Mouse (Mus musculus) erythroblast, embryonic 14.5 days (primary cell): ENCODE results near the gene Dyrk3.

Experiments used
- GATA1 ChIP-seq: IDR thresholded peaks from 2 replicates; pipeline ENCODE4 v1.6.1; 2012; ENCODE audit warnings: low read length, inconsistent platforms, mixed read lengths
- TAL1 ChIP-seq: IDR thresholded peaks from 3 replicates; pipeline ENCODE4 v1.6.1; 2012; ENCODE audit warnings: low read length, inconsistent platforms, mixed read lengths

DNA sequence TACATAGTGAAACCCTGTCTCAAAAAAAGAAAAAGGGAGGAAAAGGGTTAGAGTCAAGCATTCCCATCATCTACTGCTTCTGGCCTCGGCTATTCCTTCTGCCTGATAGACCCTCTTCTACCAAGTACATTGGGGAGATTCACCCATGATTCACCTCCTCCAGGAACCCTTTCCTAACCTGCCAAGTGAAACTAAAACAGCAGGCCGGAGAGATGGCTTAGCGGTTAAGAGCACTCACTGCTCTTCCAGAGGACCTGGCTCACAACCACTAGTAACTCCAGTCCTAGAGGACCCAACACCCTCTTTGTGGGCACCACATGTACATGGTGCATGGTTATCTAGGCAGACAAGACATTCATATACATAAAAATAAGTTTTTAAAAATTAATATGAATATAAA, 52.9 kb downstream of the Dyrk3 start:
- TF ChIP-seq GATA1, result no peak
- no peak for TF ChIP-seq TAL1
